Mouse (Mus musculus) layer of hippocampus, postnatal 14 days (tissue): Measurements from ENCODE around the gene Gm18596. TPM values are rescaled to one million over a fixed set of nuclear protein-coding genes. Genes with fewer than 3 reads are reported as not detected.
"Not testable (repeated sequence)": the region's sequence is repeated elsewhere in the genome, so short reads cannot be mapped to it uniquely, and the experiment has no call there.

Experiments used
- DNase-seq, 2 experiments: peaks; one replicate each; pipeline ENCODE4 v3.0.0; 2021 to 2022; ENCODE audit warnings: low spot score in 2 of 2, mixed read lengths in 1 of 2
- long read RNA-seq, 2 experiments: library from polyadenylated mRNA; stranded (forward); transcript quantifications; one replicate each; pipeline ENCODE4 v2.0.0; 2021
- total RNA-seq, 2 experiments: library from RNA; stranded (reverse); gene quantifications; 2 replicates each; pipeline ENCODE4 v1.2.3; 2021

Gm18596 gene
- not detected for total RNA-seq
- long read RNA-seq, experiment 1: 0 reads
- long read RNA-seq, experiment 2: 0 reads

GRCm38 (mm10) chr10:77741924-77742688 is at the start of gene Gm18596:
TSS of gene Gm18596 (minus strand) at chr10:77742638.
- DNase-seq: peak in 1 of 2 experiments; percentile 19

GRCm38 (mm10) chr10:77788621-77789020 is 46.2 kb upstream of the Gm18596 start:
- no peak for DNase-seq

DNA sequence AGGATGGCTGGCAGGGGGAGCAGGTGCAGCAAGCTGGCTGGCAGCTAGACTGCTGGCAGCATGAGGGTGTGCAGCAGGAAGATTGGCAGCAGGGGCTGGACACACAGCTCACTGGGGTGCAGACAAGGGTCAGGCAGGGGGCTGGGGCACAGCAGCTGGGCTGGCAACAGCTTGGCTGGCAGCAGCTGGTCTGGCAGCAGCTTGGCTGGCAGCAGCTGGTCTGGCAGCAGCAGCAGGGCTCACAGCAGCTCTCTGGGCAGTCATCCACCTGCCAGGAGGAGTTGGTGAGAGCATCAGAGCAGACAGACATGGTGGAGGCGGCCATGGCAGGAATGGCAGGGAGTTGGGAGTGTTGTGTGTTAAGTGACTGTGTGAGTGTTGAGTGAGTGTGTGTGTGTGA is 45.4 kb upstream of the Gm18596 start, which contains the start of gene Gm7137:
TSS of gene Gm7137 (minus strand) at position 325 of the 400 bp plus-strand sequence.
- not testable (repeated sequence) for DNase-seq

DNA sequence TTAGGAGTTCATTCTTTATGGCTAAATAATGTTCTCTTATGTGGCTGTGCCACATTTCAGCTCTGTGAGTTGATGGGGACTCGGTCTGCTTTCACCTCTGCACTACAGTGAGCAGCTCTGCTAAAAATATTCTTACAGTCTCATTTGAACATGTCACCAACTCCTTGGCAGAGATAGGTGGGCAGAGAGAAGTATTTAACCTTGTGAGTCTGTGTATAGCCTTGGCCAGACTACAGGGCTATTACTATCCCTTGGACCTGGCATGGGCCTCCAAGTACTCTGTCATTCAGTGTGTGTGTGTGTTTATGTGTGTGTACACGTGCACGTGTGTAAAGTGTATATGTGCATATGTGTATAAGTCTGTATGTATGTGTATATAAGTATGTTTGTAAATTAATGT is 41.0 kb upstream of the Gm18596 start:
- DNase-seq: not testable (repeated sequence)

DNA sequence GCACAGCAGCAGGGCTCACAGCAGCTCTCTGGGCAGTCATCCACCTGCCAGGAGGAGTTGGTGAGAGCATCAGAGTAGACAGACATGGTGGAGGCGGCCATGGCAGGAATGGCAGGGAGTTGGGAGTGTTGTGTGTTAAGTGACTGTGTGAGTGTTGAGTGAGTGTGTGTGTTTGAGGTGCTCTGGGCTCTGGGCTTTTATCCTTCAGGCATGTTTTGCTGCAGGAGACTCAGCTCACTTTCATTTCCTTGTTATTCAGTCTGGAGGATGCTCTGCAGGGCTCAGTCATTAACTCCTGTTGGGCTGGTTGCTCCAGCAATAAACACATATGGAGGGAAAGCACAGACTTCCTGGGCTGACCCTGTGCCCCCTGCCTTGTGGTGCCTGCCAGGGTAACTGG is 40.0 kb upstream of the Gm18596 start, which contains the start of gene Gm3250:
TSS of gene Gm3250 (minus strand) at position 101 of the 400 bp plus-strand sequence.
- DNase-seq: not testable (repeated sequence)

DNA sequence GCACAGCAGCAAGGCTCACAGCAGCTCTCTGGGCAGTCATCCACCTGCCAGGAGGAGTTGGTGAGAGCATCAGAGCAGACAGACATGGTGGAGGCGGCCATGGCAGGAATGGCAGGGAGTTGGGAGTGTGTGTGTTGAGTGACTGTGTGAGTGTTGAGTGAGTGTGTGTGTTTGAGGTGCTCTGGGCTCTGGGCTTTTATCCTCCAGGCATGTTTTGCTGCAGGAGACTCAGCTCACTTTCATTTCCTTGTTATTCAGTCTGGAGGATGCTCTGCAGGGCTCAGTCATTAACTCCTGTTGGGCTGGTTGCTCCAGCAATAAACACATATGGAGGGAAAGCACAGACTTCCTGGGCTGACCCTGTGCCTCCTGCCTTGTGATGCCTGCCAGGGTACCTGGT is 34.4 kb upstream of the Gm18596 start, which contains the start of gene Gm7138:
TSS of gene Gm7138 (minus strand) at position 101 of the 400 bp plus-strand sequence.
- not testable (repeated sequence) for DNase-seq

GRCm38 (mm10) chr10:77772142-77772541 is 29.7 kb upstream of the Gm18596 start:
- not testable (repeated sequence) for DNase-seq

GRCm38 (mm10) chr10:77771225-77771624 is 28.8 kb upstream of the Gm18596 start, which contains the start of gene Gm3238:
TSS of gene Gm3238 (minus strand) at chr10:77771325.
- DNase-seq: not testable (repeated sequence)

GRCm38 (mm10) chr10:77769727-77770126 is 27.3 kb upstream of the Gm18596 start:
- DNase-seq: no peak

DNA sequence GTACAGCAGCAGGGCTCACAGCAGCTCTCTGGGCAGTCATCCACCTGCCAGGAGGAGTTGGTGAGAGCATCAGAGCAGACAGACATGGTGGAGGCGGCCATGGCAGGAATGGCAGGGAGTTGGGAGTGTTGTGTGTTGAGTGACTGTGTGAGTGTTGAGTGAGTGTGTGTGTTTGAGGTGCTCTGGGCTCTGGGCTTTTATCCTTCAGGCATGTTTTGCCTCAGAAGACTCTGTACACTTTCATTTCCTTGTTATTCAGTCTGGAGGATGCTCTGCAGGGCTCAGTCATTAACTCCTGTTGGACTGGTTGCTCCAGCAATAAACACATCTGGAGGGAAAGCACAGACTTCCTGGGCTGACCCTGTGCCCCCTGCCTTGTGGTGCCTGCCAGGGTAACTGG is 17.1 kb upstream of the Gm18596 start, which contains the start of gene Gm3233:
TSS of gene Gm3233 (minus strand) at position 101 of the 400 bp plus-strand sequence.
- not testable (repeated sequence) for DNase-seq

DNA sequence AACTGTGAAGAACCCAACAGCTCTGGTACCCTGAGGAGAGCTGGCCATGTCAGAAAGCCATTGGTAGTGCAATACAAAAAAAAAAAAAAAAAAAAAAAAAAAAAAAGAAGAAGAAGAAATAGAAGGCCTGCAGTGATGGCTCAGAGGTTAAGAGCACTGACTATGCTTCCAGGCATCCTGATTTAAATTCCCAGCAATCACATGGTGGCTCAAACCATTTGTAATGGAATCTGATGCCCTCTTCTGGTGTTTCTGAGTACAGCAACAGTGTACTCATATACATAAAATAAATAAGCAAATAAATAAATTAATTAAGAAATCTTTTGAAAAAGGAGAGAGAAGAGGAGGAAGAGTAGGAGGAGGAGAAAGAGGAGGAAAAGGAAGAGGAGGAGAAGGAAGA is 11.0 kb upstream of the Gm18596 start:
- no peak for DNase-seq

- not testable (repeated sequence) for DNase-seq
These were observed 9.9 kb upstream of the Gm18596 start for GRCm38 (mm10) chr10:77752312-77752711.

- not testable (repeated sequence) for DNase-seq
These were observed 8.8 kb upstream of the Gm18596 start, which contains the start of gene Gm9736 for GRCm38 (mm10) chr10:77751254-77751653. TSS of gene Gm9736 (minus strand) at chr10:77751354.

DNA sequence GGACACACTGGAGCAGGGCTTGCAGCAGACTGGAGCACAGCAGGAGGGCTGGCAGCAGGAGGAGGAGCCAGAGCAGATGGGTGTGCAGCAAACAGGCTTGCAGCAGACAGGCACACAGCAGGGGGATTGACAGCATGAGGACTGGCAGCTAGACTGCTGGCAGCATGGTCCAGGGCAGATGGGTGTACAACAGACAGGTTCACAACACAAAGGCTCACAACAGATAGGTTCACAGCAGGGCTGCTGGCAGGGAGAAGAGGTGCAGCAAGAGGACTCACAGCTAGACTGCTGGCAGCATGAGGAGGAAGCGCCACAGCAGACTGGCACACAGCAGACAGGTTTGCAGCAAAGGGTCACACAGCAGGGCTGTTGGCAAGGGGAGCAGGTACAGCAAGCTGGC is 8.2 kb upstream of the Gm18596 start:
- not testable (repeated sequence) for DNase-seq

GRCm38 (mm10) chr10:77738929-77739328 is 3.5 kb downstream of the Gm18596 start:
- DNase-seq: no peak

DNA sequence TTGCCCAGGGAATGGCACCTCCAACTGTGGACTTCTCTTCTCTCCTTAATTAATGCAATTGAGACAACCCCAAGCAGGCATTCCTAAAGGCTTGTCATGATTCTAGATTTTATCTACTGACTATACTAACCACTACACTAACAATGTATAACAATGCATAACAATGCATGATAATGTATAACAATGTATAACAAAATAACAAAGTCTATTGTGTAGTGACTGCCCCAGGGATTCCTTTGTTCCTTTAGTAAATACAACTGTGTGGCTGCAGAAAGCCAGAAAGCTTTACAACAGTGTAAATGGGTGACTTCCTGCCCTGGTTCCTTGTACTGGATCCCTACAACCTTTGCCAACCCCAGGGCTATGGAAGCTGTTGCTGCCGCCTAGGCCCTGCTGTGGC is 6.5 kb downstream of the Gm18596 start:
- DNase-seq: no peak

GRCm38 (mm10) chr10:77729241-77729640 is 13.2 kb downstream of the Gm18596 start:
- no peak for DNase-seq

DNA sequence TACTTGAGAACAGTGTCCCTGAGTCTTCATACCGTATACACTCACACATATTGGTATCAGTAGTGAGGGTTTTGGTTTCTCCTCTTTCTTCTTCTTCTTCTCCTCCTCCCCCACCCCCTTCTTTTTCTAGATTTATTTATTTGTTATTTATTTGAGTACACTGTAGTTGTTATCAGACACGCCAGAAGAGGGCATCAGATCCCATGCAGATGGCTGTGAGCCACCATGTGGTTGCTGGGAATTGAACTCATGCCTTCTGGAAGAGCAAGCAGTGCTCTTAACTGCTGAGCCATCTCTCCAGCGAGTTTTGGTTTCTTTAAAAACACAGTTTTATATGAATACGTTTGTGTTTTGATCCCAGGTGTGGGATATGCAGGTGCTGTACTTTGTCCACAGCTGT is 14.2 kb downstream of the Gm18596 start:
- no peak for DNase-seq

GRCm38 (mm10) chr10:77726186-77726585 is 16.3 kb downstream of the Gm18596 start, which contains the start of gene Gm10100:
TSS of gene Gm10100 (plus strand) at chr10:77726486.
- no peak for DNase-seq

DNA sequence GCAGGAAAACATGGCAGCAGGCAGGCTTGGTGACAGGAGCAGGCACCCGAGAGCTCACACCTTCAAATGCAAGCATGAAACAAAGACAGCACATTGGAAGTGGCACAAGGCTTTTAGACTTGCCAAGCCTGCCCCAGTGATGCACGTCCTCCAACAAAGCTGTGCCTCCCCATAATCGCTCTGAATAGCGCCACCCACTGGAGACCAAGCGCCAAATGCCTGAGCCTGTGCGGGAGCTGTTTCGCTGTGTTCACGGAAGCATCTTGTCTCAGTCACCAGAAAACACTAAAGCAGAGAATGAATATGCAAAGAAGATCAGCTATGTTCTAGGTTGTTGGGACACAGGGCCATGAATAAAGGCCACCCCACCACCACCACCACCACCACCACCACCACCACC is 17.6 kb downstream of the Gm18596 start:
- no peak for DNase-seq

DNA sequence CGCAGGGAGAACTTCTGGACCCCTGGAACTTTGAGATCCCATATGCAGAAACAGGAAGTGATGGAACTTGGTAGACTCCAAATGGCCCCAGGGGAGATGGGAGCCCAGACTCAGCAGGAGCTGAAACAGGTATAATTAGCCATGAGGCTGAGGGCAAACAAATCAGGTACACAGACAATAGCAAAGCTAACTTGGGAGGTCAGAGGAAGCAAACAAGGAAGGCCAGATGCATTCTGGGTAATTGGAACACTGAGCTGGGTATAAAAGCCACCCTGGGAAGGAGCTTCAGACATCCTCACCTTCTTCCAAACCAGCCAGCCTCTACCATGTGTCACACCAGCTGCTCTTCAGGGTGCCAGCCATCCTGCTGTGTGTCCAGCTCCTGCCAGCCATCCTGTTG is 22.1 kb downstream of the Gm18596 start, which contains the start of gene Krtap12-1:
TSS of gene Krtap12-1 (plus strand) at position 301 of the 400 bp plus-strand sequence.
- not testable (repeated sequence) for DNase-seq

- DNase-seq: no peak
These were observed 26.9 kb downstream of the Gm18596 start, which contains the start of gene Gm10142 for GRCm38 (mm10) chr10:77715507-77715906. TSS of gene Gm10142 (plus strand) at chr10:77715807.
